Mouse (Mus musculus) G1E (cell line): ENCODE measurements around the gene Arl2.

Experiments used
- CTCF ChIP-seq: IDR thresholded peaks from 2 replicates; pipeline ENCODE4 v1.5.1; 2012; ENCODE audit warnings: low read depth, low read length, inconsistent platforms, mixed read lengths
- GATA1 ChIP-seq: IDR thresholded peaks from 2 replicates; pipeline ENCODE4 v1.6.1; 2012; ENCODE audit warnings: borderline replicate concordance, low read length, inconsistent platforms, mixed read lengths
- POLR2AphosphoS5 ChIP-seq: IDR thresholded peaks from 2 replicates; pipeline ENCODE4 v1.6.1; 2012; ENCODE audit warnings: low read depth, low read length, inconsistent platforms; ENCODE audit not compliant: insufficient replicate concordance

GRCm38 (mm10) chr19:6136397-6136796 lies 5.0 kb downstream of the Arl2 start:
- no peak for TF ChIP-seq CTCF
- TF ChIP-seq POLR2AphosphoS5: no peak
- TF ChIP-seq GATA1: no peak
